Mouse (Mus musculus) kidney, adult 2 months (tissue): ENCODE results near the gene Hfe.

Experiments used
- CTCF ChIP-seq: fragments of 200-500 bp; conservative IDR thresholded peaks from 2 replicates; pipeline ENCODE4 v1.5.1; 2011; ENCODE audit warnings: low read depth, mild to moderate bottlenecking, control low read depth, low read length, moderate library complexity, mixed read lengths; ENCODE audit not compliant: insufficient read depth, insufficient read length
- POLR2A ChIP-seq: fragments of 200-500 bp; IDR thresholded peaks from one replicate; pipeline ENCODE4 v1.6.1; 2011; ENCODE audit warnings: low read depth, low read length, control low read depth

GRCm38 (mm10) chr13:23705751-23706356 is 4.8 kb downstream of the Hfe start:
- TF ChIP-seq CTCF (no peak), POLR2A (no peak)
